Mouse (Mus musculus) kidney, embryonic 16.5 days (tissue): ENCODE data around the gene Palm2. TPM values are rescaled to one million over a fixed set of nuclear protein-coding genes. Genes with fewer than 3 reads are reported as not detected.

ENCODE experiments used
- ATAC-seq: fragments of 200-750 bp; cut with Nextera tagmentation; 2 replicates; pipeline ENCODE4 v1.8.0; 2017; ENCODE audit warnings: moderate TSS enrichment; ENCODE audit not compliant: low FRiP score, low TSS enrichment
- H3K27ac ChIP-seq: fragments of 300-500 bp; sonication (generic); 2 replicates; pipeline ENCODE4 v1.5.1; 2014; ENCODE audit warnings: low read length
- H3K27me3 ChIP-seq: fragments of 300-500 bp; sonication (generic); 2 replicates; pipeline ENCODE4 v1.6.1; 2014; ENCODE audit warnings: low read length, control low read depth, mixed read lengths; ENCODE audit not compliant: insufficient read depth
- H3K36me3 ChIP-seq: fragments of 300-500 bp; sonication (generic); 2 replicates; pipeline ENCODE4 v1.6.1; 2014; ENCODE audit warnings: low read length, control low read depth, mixed read lengths; ENCODE audit not compliant: insufficient read depth
- H3K4me1 ChIP-seq: fragments of 300-500 bp; sonication (generic); 2 replicates; pipeline ENCODE4 v1.6.1; 2014; ENCODE audit warnings: low read length, control low read depth, mixed read lengths; ENCODE audit not compliant: insufficient read depth
- H3K4me2 ChIP-seq: fragments of 300-500 bp; sonication (generic); replicated peaks from 2 replicates; pipeline ENCODE4 v1.6.1; 2014; ENCODE audit warnings: low read depth, low read length
- H3K4me3 ChIP-seq: fragments of 300-500 bp; sonication (generic); 2 replicates; pipeline ENCODE4 v1.5.1; 2014; ENCODE audit warnings: mild to moderate bottlenecking, low read length
- H3K9ac ChIP-seq: fragments of 300-500 bp; sonication (generic); replicated peaks from 2 replicates; pipeline ENCODE4 v1.6.1; 2014; ENCODE audit warnings: low read length
- H3K9me3 ChIP-seq: fragments of 300-500 bp; sonication (generic); 2 replicates; pipeline ENCODE4 v1.6.1; 2016; ENCODE audit warnings: low read length, control low read depth
- WGBS: fragments of 180-500 bp; shearing (Covaris S2); extraction: QIAGEN DNeasy Blood & Tissue Kit; methylation state at CpG from one replicate; pipeline ENCODE4 v1.1.7; 2014; 5-methylcytosine and 5-hydroxymethylcytosine counted together
- polyA plus RNA-seq: library from polyadenylated mRNA; unstranded; fragments of >200 nt; fragmentation: Nextera tagmentation; extraction: Ambion mirVana; gene quantifications from 2 replicates; pipeline ENCODE4 v1.2.1, GENCODE M21; 2015

Palm2 gene
- polyA plus RNA-seq, 1 experiment from 2014 or later: 1.6 TPM

DNA sequence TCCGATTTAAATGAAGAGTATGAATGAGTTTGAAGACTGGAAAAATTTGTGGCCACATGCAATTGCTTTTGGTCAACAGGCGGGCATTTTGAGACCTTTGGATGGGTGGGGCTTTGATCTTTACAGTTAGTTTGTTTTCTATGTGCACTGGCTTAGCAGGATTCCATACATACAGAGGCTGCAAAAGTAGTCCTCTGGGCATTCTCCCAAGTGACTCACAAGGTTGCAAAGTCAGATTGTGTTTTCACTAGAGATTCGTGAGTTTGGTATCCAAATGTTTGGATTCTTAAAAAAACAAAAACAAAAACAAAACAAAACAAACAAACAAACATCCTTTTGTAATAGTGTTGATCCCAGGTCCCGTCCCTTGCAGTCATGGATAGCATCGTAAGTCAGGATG is 141.6 kb downstream of the Palm2 start:
- H3K9ac ChIP-seq: no peak overlapping the region

GRCm38 (mm10) chr4:57576095-57576494 is 142.0 kb downstream of the Palm2 start:
- Histone ChIP-seq H3K36me3 (no peaks in the 10 kb centered on the region), H3K27ac (no peak overlapping the region), H3K27me3 (no peaks in the 10 kb centered on the region), H3K9me3 (no peaks in the 10 kb centered on the region), H3K4me2 (no peak overlapping the region), H3K4me1 (no peaks in the 10 kb centered on the region), H3K9ac (no peak overlapping the region), H3K4me3 (no peak overlapping the region)
- ATAC-seq: no peak
- WGBS: 80% methylated on average over 11 of the region's 11 CpGs

More for the DNA sequence above, 141.6 kb downstream of the Palm2 start:
- no peak overlapping the region for H3K27ac ChIP-seq
- H3K4me3 ChIP-seq: no peak overlapping the region
- H3K9me3 ChIP-seq: no peaks in the 10 kb centered on the region
- H3K4me1 ChIP-seq: no peaks in the 10 kb centered on the region
- ATAC-seq: no peak
- H3K27me3 ChIP-seq: no peaks in the 10 kb centered on the region
- no peaks in the 10 kb centered on the region for H3K36me3 ChIP-seq
- no peak overlapping the region for H3K4me2 ChIP-seq
- WGBS: 74% methylated on average over 5 of the region's 5 CpGs

- no peak overlapping the region for H3K4me3 ChIP-seq
- no peaks in the 10 kb centered on the region for H3K36me3 ChIP-seq
- no peak overlapping the region for H3K27ac ChIP-seq
- WGBS: 90% methylated on average over 10 of the region's 10 CpGs
- no peaks in the 10 kb centered on the region for H3K27me3 ChIP-seq
- no peak overlapping the region for H3K9ac ChIP-seq
- H3K4me1 ChIP-seq: no peaks in the 10 kb centered on the region
- no peaks in the 10 kb centered on the region for H3K9me3 ChIP-seq
- ATAC-seq: no peak
- no peak overlapping the region for H3K4me2 ChIP-seq
Measured at GRCm38 (mm10) chr4:57579683-57580082, 145.6 kb downstream of the Palm2 start.

DNA sequence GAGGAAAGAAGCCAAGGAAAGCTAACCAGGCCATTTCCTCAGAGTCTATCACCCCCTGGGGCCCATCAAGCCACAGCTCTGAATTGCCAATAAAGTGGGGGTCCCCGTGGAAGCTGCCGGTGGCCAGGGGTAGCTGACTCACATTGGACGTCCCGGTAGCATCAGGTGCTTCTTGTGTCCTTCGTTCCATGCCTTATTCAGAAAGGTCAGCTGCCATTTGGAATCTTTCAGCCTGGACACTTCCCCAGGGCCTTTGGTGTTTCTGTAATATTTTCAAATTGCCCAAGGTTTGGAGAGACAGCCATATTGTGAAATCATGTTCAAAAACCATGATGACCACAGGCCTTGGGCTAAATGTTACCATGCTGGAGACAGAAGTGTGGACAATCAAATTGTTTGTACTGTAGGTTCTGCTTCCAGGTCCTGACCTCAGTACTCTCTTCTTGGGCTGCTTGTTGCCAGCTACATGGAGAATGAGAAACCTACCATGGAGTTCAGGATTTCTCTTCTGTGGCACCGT is 151.3 kb downstream of the Palm2 start:
- Histone ChIP-seq H3K9me3 (no peaks in the 10 kb centered on the region), H3K27me3 (no peaks in the 10 kb centered on the region), H3K4me2 (no peak overlapping the region), H3K9ac (no peak overlapping the region), H3K4me3 (no peak overlapping the region), H3K36me3 (no peaks in the 10 kb centered on the region), H3K27ac (no peak overlapping the region), H3K4me1 (peaks cover 13% of the 10 kb centered on the region)
- no peak for ATAC-seq
- WGBS: 69% methylated on average over 6 of the region's 6 CpGs

DNA sequence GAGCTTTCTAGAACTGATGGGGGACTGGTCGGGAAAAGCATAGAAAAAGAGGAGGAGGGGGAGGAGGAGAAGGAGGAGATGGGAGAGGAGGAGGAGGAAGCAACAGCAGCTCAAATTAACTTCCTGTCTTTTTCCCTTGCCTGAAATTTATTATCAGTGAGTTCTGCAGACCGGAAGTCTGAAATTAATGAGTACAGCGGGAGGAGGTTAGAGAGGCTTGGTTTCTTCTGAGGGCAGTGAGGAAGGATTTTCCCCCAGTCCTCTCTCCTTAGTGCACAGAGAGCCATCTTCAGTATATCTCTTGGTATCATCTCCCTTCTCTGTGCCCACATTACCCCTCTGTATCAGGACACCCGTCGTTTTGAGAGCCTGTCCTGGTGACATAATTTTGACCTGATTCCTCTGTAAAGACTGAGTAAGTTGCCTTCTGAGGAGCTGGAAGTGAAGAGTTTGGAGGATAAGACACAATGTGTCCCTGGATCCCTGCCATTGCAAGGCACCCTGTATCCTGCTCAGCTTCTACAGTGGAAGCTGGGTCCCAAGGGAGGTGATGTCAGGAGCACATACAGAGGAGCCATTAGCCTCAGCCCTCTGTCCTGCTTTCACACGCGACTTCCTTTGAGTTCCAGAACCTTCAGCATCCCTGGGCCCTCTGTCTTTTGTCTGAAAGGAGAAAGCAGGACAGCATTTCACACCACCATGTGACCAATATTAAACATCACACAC is 153.0 kb downstream of the Palm2 start:
- Histone ChIP-seq H3K9ac (no peak overlapping the region), H3K4me1 (peaks cover 13% of the 10 kb centered on the region), H3K27ac (peak overlapping the region; percentile 67; the same call in 1 of the 2 replicates), H3K9me3 (no peaks in the 10 kb centered on the region), H3K36me3 (no peaks in the 10 kb centered on the region), H3K4me3 (no peak overlapping the region), H3K4me2 (peak overlapping the region; percentile 14; the same call in 1 of the 2 replicates), H3K27me3 (no peaks in the 10 kb centered on the region)
- ATAC-seq: peak; percentile 78
- 30% methylated on average over 7 of the region's 7 CpGs for WGBS

DNA sequence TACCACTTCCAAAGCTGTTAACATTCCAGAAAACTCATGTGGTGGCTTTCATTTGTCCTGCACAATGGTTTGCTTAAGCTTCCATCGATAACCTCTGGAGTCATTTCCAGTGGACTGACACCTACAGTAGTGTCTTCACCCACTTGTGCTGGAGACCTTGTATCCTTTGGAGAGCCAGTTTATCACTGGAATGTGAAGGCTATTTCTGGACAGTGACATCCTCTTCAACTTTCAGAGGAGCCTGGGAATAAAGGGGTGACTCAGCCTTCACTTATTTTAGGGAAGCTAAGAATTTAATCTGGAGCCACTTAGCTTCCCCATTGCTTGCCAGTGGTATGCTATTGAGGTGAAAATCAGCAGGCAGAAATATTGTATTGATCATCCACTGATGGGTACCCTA is 154.3 kb downstream of the Palm2 start:
- Histone ChIP-seq H3K9me3 (no peaks in the 10 kb centered on the region), H3K9ac (no peak overlapping the region), H3K27me3 (no peaks in the 10 kb centered on the region), H3K36me3 (no peaks in the 10 kb centered on the region), H3K4me3 (no peak overlapping the region), H3K4me2 (no peak overlapping the region), H3K4me1 (peaks cover 13% of the 10 kb centered on the region), H3K27ac (no peak overlapping the region)
- no peak for ATAC-seq
- WGBS: 93% methylated on average over 1 of the region's 1 CpGs

- Histone ChIP-seq H3K9ac (no peak overlapping the region), H3K4me3 (no peak overlapping the region), H3K4me2 (no peak overlapping the region), H3K27ac (no peak overlapping the region), H3K4me1 (no peaks in the 10 kb centered on the region), H3K9me3 (no peaks in the 10 kb centered on the region), H3K36me3 (no peaks in the 10 kb centered on the region), H3K27me3 (no peaks in the 10 kb centered on the region)
- no peak for ATAC-seq
- WGBS: 72% methylated on average over 4 of the region's 4 CpGs
Measured at GRCm38 (mm10) chr4:57592751-57593150, 158.7 kb downstream of the Palm2 start.

- Histone ChIP-seq H3K4me1 (peaks cover 9% of the 10 kb centered on the region; the same call in 1 of the 2 replicates), H3K36me3 (no peaks in the 10 kb centered on the region), H3K27ac (no peak overlapping the region), H3K4me3 (no peak overlapping the region), H3K9me3 (no peaks in the 10 kb centered on the region), H3K9ac (no peak overlapping the region), H3K4me2 (no peak overlapping the region), H3K27me3 (no peaks in the 10 kb centered on the region)
- WGBS: 92% methylated on average over 6 of the region's 6 CpGs
- no peak for ATAC-seq
Measured at GRCm38 (mm10) chr4:57599946-57600345, 165.9 kb downstream of the Palm2 start.

GRCm38 (mm10) chr4:57600685-57601457 is 166.8 kb downstream of the Palm2 start:
- no peaks in the 10 kb centered on the region for H3K36me3 ChIP-seq
- H3K27me3 ChIP-seq: no peaks in the 10 kb centered on the region
- no peaks in the 10 kb centered on the region for H3K9me3 ChIP-seq
- no peak overlapping the region for H3K4me2 ChIP-seq
- H3K27ac ChIP-seq: no peak overlapping the region
- 0 out of 2 replicates have a peak, but pooled peaks have one; percentile 19 for ATAC-seq
- peaks cover 9% of the 10 kb centered on the region; the same call in 1 of the 2 replicates for H3K4me1 ChIP-seq
- 79% methylated on average over 11 of the region's 11 CpGs for WGBS
- no peak overlapping the region for H3K9ac ChIP-seq
- H3K4me3 ChIP-seq: no peak overlapping the region

GRCm38 (mm10) chr4:57601458-57601835 is 167.4 kb downstream of the Palm2 start:
- H3K4me3 ChIP-seq: no peak overlapping the region
- no peak overlapping the region for H3K4me2 ChIP-seq
- no peak overlapping the region for H3K9ac ChIP-seq
- H3K4me1 ChIP-seq: peaks cover 9% of the 10 kb centered on the region; the same call in 1 of the 2 replicates
- H3K36me3 ChIP-seq: no peaks in the 10 kb centered on the region
- 46% methylated on average over 9 of the region's 9 CpGs for WGBS
- no peaks in the 10 kb centered on the region for H3K9me3 ChIP-seq
- no peak overlapping the region for H3K27ac ChIP-seq
- no peaks in the 10 kb centered on the region for H3K27me3 ChIP-seq
- ATAC-seq: peak; percentile 23; the same call in 1 of the 2 replicates
